Mouse (Mus musculus): Measurements from ENCODE around the gene Krtap26-1.

Krtap26-1 gene

DNA sequence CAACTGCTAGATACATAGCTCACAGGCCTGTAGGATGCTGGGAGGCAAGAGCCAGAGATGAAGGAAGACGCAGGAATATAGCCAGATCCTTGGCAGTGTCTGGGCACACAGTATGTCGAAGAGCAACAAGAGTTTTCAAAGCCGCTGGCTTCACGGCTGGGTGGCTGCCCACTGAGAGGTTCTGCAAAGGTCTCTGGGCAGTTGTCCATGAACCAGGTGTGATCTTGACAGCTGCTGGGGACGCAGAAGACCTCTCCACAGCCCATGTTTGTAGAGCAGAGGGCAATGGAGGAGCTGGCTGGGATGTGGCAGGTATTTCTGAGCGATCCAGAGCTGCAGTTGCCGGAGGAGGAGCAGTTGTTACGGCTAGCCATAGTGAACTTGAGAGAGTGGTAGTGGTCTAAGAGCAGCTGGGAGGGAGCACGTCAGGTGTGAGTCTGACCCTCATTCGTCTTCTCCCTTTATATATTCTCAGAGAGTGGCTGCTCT is at the start of gene Krtap26-1:
TSS of gene Krtap26-1 (minus strand) at position 439 of the 489 bp plus-strand sequence.
- CTCF ChIA-PET = no interaction called here

DNA sequence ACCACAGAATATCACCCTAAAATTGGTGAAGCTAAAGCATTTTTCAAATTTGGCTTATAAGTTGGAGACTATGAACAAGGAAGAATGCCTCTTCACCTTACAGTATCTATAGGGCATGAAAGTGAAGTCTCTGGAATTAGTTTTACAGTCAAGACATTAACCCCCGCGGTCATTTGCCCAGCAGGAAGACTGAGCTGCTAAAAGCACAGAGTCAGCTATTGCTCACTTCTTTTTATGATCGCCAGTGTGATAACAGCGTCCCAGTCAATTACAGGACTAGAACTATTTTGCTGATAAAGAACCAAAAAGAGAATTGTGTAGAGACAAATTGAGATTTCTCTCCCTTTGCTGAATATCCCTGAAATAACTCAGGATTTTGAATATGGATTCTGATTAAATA is 48.7 kb upstream of the Krtap26-1 start:
- CTCF ChIA-PET = no interaction called here

DNA sequence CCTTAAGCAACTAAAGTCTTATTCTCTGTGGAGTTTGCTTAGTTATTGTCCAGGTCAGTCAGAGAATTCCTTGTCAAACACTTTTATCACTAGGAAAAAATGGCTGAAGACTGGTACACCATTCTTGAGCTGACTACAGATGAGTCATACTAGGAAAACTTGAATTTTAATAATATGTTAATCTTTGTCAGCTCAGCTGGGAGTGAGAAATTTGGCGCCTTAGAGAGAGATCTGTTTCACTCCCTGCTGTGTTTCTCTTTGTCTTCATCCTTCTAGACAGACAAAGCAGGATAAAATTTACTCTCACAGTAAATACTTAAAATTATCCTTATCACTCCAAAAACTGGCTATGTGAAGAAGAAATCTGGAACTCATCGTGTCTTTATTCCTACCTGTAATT is 33.7 kb upstream of the Krtap26-1 start:
- CTCF ChIA-PET = no interaction called here

DNA sequence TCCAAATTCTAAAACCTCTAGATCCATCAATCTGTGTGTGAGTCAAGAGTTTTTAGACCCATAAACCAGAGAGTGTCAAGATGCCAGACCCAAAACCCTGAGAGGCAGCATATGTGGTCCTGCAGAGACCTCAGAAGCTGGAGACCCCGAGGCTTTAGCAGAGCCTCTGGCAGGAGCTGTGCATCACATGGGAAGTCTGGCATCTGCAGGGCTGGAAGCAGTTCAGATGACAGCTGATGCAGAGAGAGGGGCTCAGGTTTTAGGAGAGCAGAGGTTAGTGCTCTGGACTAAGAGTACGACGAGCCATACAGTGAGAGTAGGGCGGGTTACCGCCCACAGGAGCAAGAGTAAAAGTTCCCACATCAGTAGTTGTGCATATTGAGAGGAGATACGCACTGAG is 31.5 kb upstream of the Krtap26-1 start:
- CTCF ChIA-PET = no interaction called here

DNA sequence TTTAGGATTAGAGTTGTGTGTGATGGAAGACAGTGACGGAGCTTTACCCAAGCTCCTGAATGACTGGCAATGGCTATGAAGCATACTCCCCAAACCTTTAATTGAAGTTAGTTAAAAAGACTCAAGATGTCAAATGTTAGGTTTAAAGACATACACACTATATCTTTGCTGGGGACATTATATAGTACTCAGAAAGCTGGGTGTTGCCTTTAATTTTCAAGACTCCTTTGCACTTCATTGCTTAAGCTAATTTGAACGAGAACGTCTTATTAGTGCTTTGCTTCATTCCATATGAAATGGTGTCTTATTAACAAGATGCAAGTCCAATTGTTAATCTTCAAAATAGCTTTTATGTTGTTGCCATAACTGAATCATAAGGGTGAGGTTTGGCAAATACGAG is 24.0 kb upstream of the Krtap26-1 start, which contains the start of gene Krtap27-1:
TSS of gene Krtap27-1 (minus strand) at position 101 of the 400 bp plus-strand sequence.
- CTCF ChIA-PET = no interaction called here

DNA sequence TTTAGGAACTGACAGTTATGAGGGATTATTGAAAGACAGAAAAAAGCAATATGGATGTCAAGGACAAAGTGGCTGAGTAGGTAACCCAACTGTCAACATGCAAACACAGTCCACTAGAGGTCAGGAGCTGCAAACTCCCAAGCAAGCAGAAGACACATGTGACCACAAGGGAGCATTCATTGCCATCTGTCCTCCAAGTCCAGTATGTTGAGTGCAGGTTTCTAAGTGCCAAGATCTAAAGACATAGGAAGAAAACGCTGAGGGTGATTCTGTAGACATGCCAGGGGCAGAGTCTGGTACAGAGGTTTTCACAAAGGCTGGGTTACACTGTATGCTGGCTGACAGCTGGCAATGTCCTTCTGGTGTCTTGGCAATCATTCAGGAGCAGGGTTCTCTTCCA is 9.8 kb upstream of the Krtap26-1 start:
- CTCF ChIA-PET = no interaction called here

DNA sequence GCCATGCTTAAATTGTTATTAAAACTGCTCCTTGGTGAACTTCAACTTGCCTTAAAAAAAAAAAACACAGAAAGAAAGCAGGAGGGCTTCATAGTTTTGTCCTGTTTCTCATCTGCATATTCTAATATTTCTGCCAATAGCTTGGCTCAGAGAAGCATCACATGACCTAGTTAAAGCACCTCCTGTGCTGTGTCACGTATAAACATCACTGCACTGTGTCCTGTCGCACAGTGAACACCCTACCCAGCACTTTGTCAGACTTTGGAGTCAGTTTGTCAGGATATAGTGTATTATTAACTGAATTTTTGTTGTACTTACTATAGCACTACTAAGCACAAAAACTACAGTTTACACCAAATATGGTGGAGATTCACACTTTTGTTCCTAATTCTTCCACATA is 4.4 kb upstream of the Krtap26-1 start:
- CTCF ChIA-PET = no interaction called here

DNA sequence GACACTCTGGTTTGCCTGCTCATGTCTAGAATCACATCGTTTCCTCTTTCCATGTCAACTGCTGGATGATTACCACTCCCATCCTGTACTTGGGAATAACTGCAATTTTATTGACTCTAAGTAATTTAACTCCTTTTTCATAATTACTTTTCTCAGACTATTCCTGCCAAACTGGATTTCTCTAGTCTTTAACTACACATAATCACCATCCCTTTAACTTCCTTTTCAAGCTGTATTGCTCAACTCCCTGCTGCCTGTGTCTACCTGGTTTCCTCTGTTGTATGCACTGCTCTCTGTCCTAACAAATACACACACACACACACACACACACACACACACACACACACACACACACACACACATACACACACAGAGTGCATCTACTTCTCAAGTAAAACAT is 3.5 kb upstream of the Krtap26-1 start:
- CTCF ChIA-PET = no interaction called here

DNA sequence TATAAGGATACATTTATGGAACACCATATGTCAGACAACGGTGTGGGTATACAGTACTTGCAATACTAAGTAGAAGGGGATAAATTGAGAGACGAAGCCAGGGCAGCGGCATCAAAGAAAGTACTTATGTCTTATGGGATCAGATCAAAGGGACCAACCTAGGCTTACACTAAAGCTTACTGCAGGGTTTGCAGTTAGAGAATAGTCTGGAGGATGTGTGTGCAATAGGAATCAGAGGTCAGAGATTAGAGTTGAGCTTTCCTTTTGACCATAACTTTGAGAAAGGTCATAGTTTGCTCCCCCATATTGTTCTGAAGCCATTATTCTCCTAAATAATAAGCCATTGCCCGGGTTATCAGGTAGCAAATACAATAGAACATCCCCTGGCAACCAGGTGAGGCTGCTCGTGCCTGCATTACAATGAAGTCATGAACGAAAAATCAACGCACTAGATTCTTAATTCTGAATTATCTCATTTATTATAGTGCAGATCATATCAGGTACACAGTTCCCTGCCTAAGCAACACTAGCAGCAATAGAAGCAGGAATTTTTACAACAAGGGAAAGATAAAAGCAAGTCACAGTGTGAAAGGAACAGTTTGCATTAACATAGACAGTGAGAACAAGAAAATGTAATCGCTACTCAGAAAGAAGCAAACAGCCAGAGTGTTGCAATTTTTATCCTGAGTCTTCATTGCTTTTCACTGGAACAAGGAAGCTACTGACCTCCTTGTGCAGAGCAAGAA is 1.1 kb downstream of the Krtap26-1 start:
- CTCF ChIA-PET = no interaction called here

DNA sequence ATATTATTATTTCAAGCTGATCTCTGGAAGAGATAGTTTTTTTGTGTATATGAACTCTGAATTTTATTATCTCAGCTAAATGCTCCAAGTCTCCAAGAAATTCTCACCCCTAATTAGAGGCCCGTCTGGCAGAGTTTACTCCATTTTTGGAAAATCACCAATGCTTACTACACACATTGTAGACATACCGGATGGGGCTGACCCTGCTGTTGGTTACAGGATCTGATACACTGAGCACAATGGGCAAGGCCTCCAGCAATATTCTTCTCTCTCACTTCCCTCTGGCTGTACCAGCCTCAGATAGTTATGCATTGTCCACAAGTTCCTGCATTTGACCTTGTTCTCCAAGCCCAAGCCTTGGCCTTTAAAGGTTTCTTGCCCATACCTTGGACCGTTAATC is 7.5 kb downstream of the Krtap26-1 start:
- CTCF ChIA-PET = no interaction called here

DNA sequence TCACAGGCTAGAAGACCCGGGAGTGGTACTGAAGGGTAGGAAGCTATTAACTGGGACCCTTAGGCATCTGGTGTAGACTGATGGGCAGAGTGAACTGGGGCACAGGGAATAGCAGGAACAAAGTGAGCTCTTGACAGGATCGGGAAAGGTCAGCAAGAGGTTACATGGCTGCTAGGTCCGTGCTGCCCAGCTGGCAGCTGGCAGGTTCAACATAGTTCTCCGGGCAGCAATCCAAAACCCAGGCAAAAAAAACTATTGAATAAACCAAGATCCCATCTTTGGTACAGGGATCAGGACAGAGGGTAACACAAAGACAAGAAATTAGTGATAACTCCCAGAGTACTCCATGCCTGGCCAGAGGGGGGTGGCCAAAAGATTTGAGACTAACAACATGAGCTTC is 12.5 kb downstream of the Krtap26-1 start:
- CTCF ChIA-PET = no interaction called here

DNA sequence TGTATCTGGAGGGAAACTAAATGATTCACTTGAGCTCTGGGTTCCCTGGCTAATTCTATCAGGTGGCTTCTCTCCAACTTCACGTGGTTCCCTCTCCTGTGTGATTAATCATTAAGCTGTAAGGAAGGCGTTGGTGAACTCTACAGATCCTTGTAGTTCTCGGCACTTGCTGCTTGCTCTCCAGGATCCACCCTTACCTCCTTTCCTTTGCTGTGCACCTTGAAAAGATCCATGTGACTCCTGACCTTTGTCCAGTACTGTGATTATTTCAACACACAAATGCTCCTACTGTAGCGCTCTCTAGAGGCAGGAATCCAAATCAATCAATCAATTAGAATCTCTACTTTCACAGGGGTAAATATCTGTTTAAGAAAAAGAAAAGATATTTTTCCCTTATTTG is 16.1 kb downstream of the Krtap26-1 start:
- CTCF ChIA-PET = no interaction called here

DNA sequence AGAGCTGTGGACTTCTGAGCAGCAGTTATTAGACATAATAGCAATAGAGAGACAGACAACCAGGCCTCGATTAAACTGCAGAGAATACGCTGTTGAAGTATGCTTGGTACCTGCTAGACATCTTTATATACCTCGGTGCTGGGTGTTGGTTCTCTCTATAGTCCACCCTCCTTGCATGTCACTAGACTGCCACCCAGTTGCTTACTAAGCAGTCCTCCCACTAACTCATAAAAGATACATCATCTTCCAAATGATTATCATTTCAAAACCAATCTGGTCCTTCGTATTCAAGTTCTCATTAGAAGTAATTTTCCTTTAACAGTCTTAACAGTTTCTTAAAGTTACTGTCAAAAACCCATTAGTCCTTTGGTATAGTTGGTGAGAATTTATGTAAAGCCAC is 20.0 kb downstream of the Krtap26-1 start, which contains the start of gene 2310079G19Rik:
TSS of gene 2310079G19Rik (minus strand) at position 101 of the 400 bp plus-strand sequence.
- CTCF ChIA-PET = no interaction called here

DNA sequence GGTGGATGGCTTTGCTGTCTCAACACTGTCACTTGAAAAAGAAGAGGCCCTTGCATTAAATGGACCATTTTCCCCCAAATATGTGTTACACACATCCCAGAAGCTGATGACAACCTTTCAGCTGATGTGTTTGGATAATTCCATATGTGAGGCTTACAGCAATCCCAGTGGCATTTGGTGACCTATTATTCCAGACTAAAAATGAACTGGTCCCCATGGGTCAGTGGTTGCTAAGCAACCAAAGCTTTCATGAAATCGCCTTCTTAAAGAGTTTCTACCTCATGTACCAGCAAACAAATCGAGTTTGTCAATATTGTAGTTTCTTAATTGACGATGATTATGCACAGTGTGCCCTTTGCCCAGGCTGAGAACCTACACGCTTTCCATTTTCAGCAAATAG is 34.9 kb downstream of the Krtap26-1 start:
- CTCF ChIA-PET = no interaction called here

DNA sequence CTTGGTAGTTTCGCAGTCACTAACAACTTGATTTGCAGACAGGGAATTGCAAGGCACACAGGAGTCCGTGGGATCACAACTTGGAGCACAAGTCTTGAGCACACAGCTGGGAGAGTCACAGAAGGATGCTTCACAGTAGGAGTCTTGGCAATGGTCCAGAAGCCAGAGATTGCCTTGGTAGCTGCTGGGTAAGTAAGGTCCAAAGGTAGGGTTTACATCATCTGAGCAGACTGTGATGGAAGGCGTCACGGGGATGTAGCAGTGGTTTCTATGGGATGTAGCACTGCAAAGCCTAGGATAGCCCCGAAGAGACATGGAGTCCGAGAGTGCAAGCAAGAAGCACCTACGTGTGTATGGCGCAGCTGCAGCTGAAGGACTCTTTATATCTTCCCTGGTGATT is 35.7 kb downstream of the Krtap26-1 start, which contains the start of gene Krtap24-1:
TSS of gene Krtap24-1 (minus strand) at position 358 of the 400 bp plus-strand sequence.
- CTCF ChIA-PET = no interaction called here

DNA sequence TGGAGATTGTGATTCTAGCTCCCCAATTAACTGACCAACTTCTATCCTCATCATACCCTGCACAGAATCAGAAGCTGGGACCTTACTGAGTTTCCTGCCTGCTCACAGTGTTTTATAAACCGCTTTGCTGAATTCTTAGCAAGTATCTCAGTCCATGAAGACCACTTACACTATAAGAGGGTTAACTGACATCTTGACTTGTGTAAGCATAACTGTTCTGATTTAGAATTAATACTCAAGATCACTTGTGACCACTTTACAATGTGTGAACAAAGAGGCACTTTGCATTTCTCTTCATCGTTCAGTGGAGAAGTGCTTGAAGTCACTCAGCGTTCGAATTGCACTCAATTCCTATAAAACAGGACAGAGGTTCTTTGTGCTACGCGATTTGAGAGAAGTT is 43.0 kb downstream of the Krtap26-1 start:
- CTCF ChIA-PET = no interaction called here

DNA sequence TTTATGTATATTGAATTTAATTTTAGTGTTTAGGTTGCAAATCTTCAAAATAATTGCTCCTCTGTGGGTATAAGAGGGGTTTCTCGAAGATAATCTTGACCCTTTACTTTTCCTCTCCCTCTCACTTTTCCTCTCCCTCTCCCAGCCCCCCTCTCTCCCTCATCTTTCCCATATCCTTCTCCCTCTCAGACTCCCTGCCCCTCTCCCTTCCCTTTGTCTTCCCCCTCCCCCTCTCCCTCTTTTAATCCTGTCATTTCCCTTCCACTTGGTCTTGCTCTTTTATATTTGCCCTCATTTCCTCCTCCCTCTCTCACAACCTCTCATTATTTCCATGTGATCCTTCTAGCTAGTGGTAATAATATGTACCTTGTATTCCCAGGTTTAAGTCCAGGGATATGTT is 45.1 kb downstream of the Krtap26-1 start:
- CTCF ChIA-PET = no interaction called here

DNA sequence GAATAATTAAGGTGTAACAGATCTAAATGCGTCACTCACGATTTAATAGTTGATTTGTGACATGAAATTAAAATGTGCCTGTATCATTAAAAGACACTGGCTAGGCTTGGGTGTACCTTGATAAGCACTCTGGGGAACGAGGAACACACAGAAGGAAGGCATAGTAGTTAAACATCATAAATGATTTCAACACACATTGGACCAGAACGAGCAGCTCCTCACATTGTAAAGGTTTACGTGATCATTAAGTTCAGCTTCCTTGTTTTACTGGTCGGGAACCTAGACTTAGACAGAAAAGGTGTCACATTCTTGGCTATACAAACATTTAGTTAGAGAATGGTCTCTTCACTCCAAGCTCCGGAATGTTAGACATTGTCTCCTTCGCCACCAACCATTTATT is 47.3 kb downstream of the Krtap26-1 start:
- CTCF ChIA-PET = no interaction called here

DNA sequence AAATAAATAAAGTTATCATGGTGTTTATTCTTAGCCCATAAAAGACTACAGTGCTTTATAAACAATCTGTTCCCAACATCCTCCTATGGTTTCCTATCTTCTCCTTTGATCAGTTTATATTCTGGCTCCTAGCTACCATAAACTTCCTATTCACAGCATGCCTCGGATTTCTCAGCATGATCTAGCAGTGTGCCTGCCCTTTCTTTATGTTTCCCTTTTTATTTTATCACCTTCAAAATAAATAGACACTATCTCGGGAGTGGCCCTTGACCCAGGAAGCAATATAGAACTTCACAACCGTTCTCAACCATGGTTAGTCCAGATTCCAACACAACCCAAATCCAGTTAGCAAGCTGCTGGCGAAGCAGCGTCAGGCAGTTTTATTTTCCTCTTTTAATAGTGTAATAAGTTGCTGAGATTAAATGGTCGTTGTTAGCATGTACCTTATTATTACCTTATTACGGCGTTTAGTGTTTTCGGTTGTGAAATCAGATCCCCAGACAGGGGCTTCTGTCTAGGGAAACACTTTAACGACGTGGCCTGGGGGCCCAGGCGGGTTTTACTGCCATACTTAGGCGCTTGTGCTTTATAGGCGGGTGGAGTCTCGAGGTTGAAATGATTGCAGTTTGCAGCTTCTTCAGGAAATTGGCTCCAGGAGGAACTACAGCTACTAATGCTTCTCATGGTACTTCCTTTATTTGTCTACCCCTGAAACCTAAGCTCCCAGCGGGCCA is 47.9 kb downstream of the Krtap26-1 start:
- CTCF ChIA-PET = no interaction called here
